Mouse (Mus musculus) retina, postnatal 7 days (tissue): ENCODE measurements at regions not wholly inside any gene's neighbourhood (a gene's known extent, or its start where the extent isn't known, plus 50 kb on each side); places are given as distances from the start of the nearest gene placed in this dataset.

Source experiments
- DNase-seq: peaks from one replicate; pipeline ENCODE4 v3.0.0-alpha.2; 2012; ENCODE audit warnings: low read depth, low spot score

- DNase-seq = no peak
Observed at GRCm38 (mm10) chr2:92804916-92805315, 110.0 kb upstream of the Syt13 start.

- DNase-seq = no peak
Observed at GRCm38 (mm10) chr2:92805761-92806160, 109.1 kb upstream of the Syt13 start.

- no peak for DNase-seq
Observed at GRCm38 (mm10) chr2:92806481-92807195, 108.3 kb upstream of the Syt13 start.

- no peak for DNase-seq
Observed at GRCm38 (mm10) chr2:92807404-92807803, 107.5 kb upstream of the Syt13 start.

GRCm38 (mm10) chr2:92808121-92808520 lies 106.8 kb upstream of the Syt13 start:
- DNase-seq = no peak

DNA sequence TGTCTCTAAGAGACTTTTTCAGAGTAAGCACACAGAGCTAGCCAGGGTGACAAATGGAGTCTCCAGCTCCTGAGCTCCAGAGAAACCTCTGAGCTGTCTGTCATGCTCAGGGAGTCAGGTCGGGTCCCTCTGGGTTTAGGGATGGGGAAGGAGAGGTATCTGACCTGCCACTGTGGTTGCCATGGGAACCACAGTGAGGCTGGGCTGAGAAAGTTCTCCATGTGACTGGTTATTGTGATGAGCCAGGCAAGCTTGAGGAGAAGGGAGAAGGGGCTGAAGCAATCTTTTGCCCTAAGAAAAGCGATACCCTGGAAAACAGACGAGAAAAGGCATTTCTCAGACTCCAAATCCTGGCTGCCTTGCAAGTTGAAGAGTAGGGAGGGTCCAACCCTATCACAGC lies 105.7 kb upstream of the Syt13 start:
- DNase-seq = no peak

DNA sequence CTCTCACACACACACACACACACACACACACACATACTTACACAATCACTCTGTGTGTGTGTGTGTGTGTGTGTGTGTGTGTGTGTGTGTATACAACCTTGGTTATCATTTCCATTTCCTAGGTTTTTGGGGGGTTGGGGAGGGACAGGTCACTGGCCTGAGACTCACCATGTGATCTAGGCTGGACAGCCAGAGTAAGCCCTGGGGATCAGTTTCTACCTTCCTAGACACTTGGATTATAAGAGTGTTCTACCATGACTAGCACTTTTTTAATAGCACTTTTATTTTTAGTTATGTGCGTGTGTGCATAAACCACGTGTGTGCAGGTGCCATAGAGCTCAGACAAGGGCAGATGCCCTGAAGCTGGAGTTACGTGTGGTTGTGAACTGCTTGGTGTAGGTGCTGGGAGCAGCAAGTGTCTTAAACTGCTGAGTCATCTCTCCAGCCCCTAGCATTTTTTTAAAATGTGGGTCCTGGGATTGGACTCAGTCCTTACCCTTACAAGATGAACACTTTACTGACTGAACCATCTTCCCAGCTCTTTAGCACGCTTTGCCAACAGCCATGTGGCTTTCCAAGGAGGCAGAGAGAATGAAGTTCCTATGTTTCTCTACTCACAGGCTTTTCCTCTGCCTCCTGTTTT lies 105.1 kb upstream of the Syt13 start:
- DNase-seq = no peak

GRCm38 (mm10) chr2:92810956-92811355 lies 103.9 kb upstream of the Syt13 start:
- DNase-seq = peak; percentile 33

DNA sequence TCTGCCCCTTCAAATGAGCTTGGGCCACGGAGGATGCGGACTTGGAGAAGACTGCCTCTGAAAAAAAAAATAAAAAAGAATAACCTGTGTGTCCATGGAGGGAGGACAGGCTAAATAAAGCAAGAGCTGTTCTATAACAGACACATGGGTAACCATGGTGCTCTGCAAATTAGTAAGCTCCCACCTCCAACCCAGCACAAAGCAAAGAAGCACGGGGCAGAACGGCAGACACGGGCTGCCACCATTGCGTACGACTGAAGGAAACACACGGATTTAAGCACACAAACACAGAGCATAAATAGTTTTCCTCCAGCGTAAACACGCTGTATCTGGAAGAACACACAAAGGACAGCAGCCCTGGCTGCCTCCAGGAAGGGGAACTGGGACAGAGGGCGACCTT lies 101.9 kb upstream of the Syt13 start:
- no peak for DNase-seq

GRCm38 (mm10) chr2:92819586-92819985 lies 95.3 kb upstream of the Syt13 start:
- no peak for DNase-seq

DNA sequence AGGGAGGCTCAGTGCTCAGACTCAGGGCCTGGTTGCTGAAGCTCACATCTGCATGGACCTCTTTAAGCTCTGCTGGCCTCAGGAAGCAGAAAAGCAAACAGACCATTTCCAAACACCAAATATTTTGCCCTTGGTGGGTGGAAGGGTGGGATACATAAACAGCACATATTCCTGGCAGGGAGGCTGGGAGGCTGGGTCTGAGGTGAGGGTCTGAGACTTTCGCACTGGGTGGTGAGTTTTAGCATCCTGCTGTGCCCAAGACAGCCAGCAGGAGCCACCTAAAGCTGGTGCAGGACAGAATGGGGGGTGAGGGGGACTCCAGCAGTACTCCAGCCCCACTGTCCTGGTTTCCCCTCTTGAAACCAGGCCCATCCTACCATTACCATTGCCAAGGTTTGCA lies 90.6 kb upstream of the Syt13 start:
- no peak for DNase-seq

DNA sequence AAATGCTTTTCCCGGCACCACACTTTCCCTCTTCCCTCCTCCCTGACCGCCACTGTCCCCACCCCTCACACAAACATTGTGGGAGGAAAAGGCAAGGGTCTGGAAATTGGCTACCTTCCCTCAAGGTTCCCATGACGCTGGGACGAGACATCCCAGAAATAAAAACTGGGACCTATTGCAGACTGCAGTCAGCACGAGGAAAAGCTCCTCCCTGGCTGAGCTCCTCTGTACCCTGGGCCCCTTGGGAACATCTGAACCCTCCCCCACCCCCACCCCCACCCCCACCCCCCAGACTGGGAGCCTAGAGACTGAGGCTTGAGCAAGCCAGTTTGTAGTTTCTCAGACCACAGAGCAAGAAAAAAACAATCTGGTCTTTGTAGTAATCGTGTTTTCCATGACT lies 89.5 kb upstream of the Syt13 start:
- DNase-seq = no peak

GRCm38 (mm10) chr2:92830134-92830533 lies 84.8 kb upstream of the Syt13 start:
- no peak for DNase-seq

DNA sequence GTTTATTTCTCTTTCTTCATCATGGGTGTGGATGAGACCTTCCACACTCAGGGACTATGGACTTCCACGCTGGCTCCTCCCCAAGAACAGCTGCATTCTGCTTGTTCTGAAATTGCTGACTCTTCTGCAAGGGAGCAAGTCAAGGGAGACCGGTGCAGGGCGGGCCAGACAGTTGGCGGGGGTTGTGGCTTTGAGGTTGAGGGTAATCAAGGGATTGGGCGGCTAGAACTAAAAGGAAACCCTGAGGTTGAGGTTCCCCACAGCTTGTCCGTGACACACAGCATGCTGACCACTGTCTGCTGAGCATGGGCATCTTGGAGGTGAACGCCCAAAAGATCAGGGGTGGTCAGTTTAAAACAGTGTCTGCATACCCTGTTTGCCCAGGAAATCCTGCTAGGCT lies 83.1 kb upstream of the Syt13 start:
- DNase-seq = no peak

- DNase-seq = no peak
Observed at GRCm38 (mm10) chr2:92836203-92836602, 78.7 kb upstream of the Syt13 start.

GRCm38 (mm10) chr2:92838012-92838411 lies 76.9 kb upstream of the Syt13 start:
- DNase-seq = no peak

GRCm38 (mm10) chr2:92840009-92840408 lies 74.9 kb upstream of the Syt13 start:
- peak; percentile 33 for DNase-seq

- no peak for DNase-seq
Observed at GRCm38 (mm10) chr2:92841626-92842025, 73.3 kb upstream of the Syt13 start.

- DNase-seq = no peak
Observed at GRCm38 (mm10) chr2:92845061-92845769, 69.7 kb upstream of the Syt13 start.

DNA sequence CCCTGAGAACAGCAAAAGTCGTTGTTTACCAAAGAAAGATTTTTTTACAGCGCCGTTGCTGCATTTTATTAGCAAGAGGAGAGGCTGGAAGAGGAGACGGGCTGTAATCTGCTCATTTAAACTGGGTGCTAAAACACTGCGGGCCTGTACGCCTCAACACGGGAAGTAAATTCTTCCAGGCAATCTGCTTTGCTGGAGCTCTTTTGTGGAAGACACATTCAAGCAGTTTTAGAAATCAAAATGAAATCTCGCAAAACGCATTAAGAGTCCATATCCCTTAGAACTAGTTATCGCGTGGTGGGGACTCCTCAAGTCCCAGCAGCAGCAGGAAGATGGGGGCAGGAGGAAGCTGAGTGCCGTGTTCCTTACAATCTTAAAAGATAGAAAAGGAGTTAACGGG lies 65.9 kb upstream of the Syt13 start:
- DNase-seq = no peak

GRCm38 (mm10) chr2:92851336-92851735 lies 63.6 kb upstream of the Syt13 start:
- DNase-seq = no peak

DNA sequence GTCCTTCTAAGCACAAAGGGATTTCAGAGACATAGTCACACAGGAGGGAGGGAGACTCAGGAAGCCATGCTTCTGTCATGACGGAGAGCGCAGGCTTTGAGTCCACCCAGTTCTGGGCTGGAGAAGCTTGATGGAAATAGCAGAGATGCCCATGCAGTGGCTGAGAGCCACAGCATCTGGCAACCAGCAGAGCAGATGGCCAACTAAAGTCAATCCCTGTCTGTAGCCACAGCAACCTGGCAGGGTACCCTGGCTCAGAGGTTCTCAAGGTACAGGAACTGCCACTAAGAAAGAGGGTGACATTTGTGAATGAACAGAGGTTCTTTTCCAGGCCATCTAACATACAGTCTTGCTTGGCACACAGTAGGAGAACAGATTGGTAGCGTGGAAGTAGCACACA lies 61.7 kb upstream of the Syt13 start:
- no peak for DNase-seq

GRCm38 (mm10) chr2:92854331-92854730 lies 60.6 kb upstream of the Syt13 start:
- DNase-seq = no peak
